Mouse (Mus musculus) heart, adult 2 months (tissue): ENCODE results near the gene Eif5a. TPM values are rescaled to one million over a fixed set of nuclear protein-coding genes. Genes with fewer than 3 reads are reported as not detected.

Experiments used
- DNase-seq, 2 experiments: peaks; one replicate each; pipeline ENCODE4 v3.0.0; 2021
- H3K27ac ChIP-seq: fragments of 200-600 bp; 2 replicates; pipeline ENCODE4 v1.8.1; 2022
- H3K27me3 ChIP-seq: fragments of 200-500 bp; 2 replicates; pipeline ENCODE4 v1.6.1; 2012; ENCODE audit warnings: mild to moderate bottlenecking, low read length, inconsistent platforms, mixed read lengths; ENCODE audit not compliant: control insufficient read depth, insufficient read depth
- H3K36me3 ChIP-seq: fragments of 200-500 bp; 2 replicates; pipeline ENCODE4 v1.6.1; 2012; ENCODE audit warnings: low read length, inconsistent platforms; ENCODE audit not compliant: control insufficient read depth, insufficient read depth
- H3K4me1 ChIP-seq: fragments of 200-500 bp; 2 replicates; pipeline ENCODE4 v1.6.1; 2011; ENCODE audit warnings: low read length; ENCODE audit not compliant: control insufficient read depth, insufficient read depth
- H3K4me3 ChIP-seq: fragments of 200-600 bp; 2 replicates; pipeline ENCODE4 v1.8.1; 2022
- H3K79me2 ChIP-seq: fragments of 200-500 bp; replicated peaks from 2 replicates; pipeline ENCODE4 v1.6.1; 2012; ENCODE audit warnings: mild to moderate bottlenecking, inconsistent platforms, low read length, moderate library complexity, mixed read lengths; ENCODE audit not compliant: control insufficient read depth, insufficient read depth
- H3K9ac ChIP-seq: fragments of 200-500 bp; 2 replicates; pipeline ENCODE4 v1.6.1; 2012; ENCODE audit warnings: low read depth, mild to moderate bottlenecking, control low read depth, inconsistent platforms, low read length, mixed read lengths
- CTCF ChIP-seq: fragments of 200-600 bp; IDR thresholded peaks from 2 replicates; pipeline ENCODE4 v1.8.1; 2022; ENCODE audit warnings: antibody characterized with exemption, mild to moderate bottlenecking, moderate library complexity
- EP300 ChIP-seq: fragments of 200-500 bp; IDR thresholded peaks from 2 replicates; pipeline ENCODE4 v1.6.1; 2011; ENCODE audit warnings: low read depth, low read length, control low read depth; ENCODE audit not compliant: insufficient read depth
- POLR2A ChIP-seq: fragments of 200-500 bp; IDR thresholded peaks from 2 replicates; pipeline ENCODE4 v1.6.1; 2011; ENCODE audit warnings: mild to moderate bottlenecking, low read depth, low read length, control low read depth; ENCODE audit not compliant: insufficient read depth
- WGBS: fragments of 180-500 bp; shearing (Covaris S2); methylation state at CpG from one replicate; pipeline ENCODE4 v1.1.7; 2018; 5-methylcytosine and 5-hydroxymethylcytosine counted together
- intact Hi-C: fragments of 180-260 bp; cut with DNase I; formaldehyde crosslinking; loops from one replicate; pipeline ENCODE4 v1.15.1; 2025
- polyA plus RNA-seq: library from polyadenylated mRNA; depleted of rRNA; stranded (reverse); fragments of >200 nt; gene quantifications from 2 replicates; pipeline ENCODE4 v1.2.3, GENCODE M21; 2012
- total RNA-seq, 2 experiments: library from RNA; stranded (reverse); gene quantifications; 2 replicates each; pipeline ENCODE4 v1.2.3; 2021

The Eif5a gene
- total and polyA plus RNA-seq, 3 experiments, result 360 to 444 (median 397) TPM

- Histone ChIP-seq H3K27ac (no peak overlapping the region), H3K27me3 (no peaks in the 10 kb centered on the region), H3K36me3 (no peaks in the 10 kb centered on the region), H3K79me2 (0 out of 2 replicates have a peak, but pooled peaks cover under 1% of the 10 kb centered on the region), H3K9ac (no peak overlapping the region), H3K4me1 (peaks cover 2% of the 10 kb centered on the region; the same call in 1 of the 2 replicates), H3K4me3 (no peak overlapping the region)
- 89% methylated on average over 5 of the region's 5 CpGs for WGBS
- TF ChIP-seq POLR2A, result no peak
- no peak for TF ChIP-seq EP300
- no peak for DNase-seq
- intact Hi-C loops, result no loop called here
These were observed 12.6 kb downstream of the Eif5a start for GRCm38 (mm10) chr11:69909174-69909573.

DNA sequence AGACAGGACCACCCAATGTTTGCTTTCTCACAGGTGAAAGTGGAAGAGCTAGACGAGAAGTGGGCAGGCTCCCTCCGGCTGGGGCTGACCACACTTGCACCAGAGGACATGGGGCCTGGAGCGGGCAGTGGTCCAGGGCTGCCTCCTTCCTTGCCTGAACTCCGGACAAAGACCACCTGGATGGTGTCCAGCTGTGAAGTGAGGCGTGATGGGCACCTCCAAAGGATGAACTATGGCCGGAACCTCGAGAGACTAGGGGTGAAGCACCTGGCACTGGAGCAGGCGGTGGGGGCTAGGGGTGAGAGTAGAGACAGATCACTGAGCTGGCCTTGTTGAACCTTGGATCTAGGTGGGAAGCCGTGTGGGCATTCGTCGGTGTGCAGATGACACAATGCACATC, 13.1 kb downstream of the Eif5a start:
- no peak for DNase-seq
- Histone ChIP-seq H3K4me3 (no peak overlapping the region), H3K9ac (no peak overlapping the region), H3K27me3 (no peaks in the 10 kb centered on the region), H3K36me3 (no peaks in the 10 kb centered on the region), H3K4me1 (peaks cover 2% of the 10 kb centered on the region; the same call in 1 of the 2 replicates), H3K27ac (no peak overlapping the region), H3K79me2 (no peaks in the 10 kb centered on the region)
- intact Hi-C loops, result no loop called here
- TF ChIP-seq CTCF, result no peak
- TF ChIP-seq EP300, result no peak
- TF ChIP-seq POLR2A, result no peak
- 91% methylated on average over 11 of the region's 11 CpGs for WGBS

GRCm38 (mm10) chr11:69904311-69904710, 17.4 kb downstream of the Eif5a start:
- H3K4me3 ChIP-seq, result no peak overlapping the region
- H3K36me3 ChIP-seq, result no peaks in the 10 kb centered on the region
- peak in 1 of 2 experiments; percentile 2 for DNase-seq
- no peak overlapping the region for H3K27ac ChIP-seq
- 94% methylated on average over 9 of the region's 9 CpGs for WGBS
- intact Hi-C loops, result no loop called here
- H3K9ac ChIP-seq, result no peak overlapping the region
- TF ChIP-seq EP300, result no peak
- no peak for TF ChIP-seq CTCF
- no peak for TF ChIP-seq POLR2A
- H3K27me3 ChIP-seq, result no peaks in the 10 kb centered on the region
- no peaks in the 10 kb centered on the region for H3K79me2 ChIP-seq
- peaks cover 3% of the 10 kb centered on the region; the same call in 1 of the 2 replicates for H3K4me1 ChIP-seq

GRCm38 (mm10) chr11:69902972-69903371, 18.8 kb downstream of the Eif5a start:
- Histone ChIP-seq H3K4me1 (peaks cover 3% of the 10 kb centered on the region; the same call in 1 of the 2 replicates), H3K27ac (no peak overlapping the region), H3K79me2 (no peaks in the 10 kb centered on the region), H3K36me3 (no peaks in the 10 kb centered on the region), H3K9ac (no peak overlapping the region), H3K27me3 (no peaks in the 10 kb centered on the region), H3K4me3 (no peak overlapping the region)
- no peak for TF ChIP-seq EP300
- no peak for TF ChIP-seq CTCF
- intact Hi-C loops, result loop anchor here (1.0 kb wide), 1 partner anchor 10 kb away; the partner anchor contains the start of gene Gps2
- WGBS, result 77% methylated on average over 13 of the region's 13 CpGs
- no peak for DNase-seq

DNA sequence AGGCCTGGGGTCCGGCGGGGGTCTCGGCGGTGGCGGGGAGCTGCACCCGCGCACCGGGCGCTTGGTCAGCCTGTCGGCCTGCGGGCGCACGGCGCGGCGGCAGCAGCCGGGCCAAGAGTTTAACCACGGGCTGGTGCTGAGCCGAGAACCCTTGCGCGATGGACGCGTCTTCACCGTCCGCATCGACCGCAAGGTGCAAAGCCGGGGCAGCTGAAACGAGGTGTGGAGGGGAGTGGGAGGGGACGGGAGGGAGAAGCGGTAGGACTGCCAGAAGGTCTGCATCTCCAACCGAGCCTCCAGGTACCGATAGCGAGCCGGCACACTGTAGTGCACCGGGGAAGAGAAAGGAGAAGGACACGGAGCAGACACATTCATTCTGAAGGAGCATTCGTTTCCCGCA, 19.8 kb downstream of the Eif5a start:
- intact Hi-C loops, result loop anchor here (1.0 kb wide), 1 partner anchor 11 kb away; the partner anchor contains the start of gene Gps2
- under 1% methylated on average over 38 of the region's 39 CpGs for WGBS
- no peaks in the 10 kb centered on the region for H3K79me2 ChIP-seq
- DNase-seq, result no peak
- H3K4me1 ChIP-seq, result peaks cover 3% of the 10 kb centered on the region; the same call in 1 of the 2 replicates
- H3K4me3 ChIP-seq, result peak overlapping the region; percentile 83
- no peaks in the 10 kb centered on the region for H3K27me3 ChIP-seq
- peak overlapping the region; percentile 82 for H3K9ac ChIP-seq
- TF ChIP-seq CTCF (no peak), POLR2A (no peak), EP300 (no peak)
- peak overlapping the region; percentile 98 for H3K27ac ChIP-seq
- no peaks in the 10 kb centered on the region for H3K36me3 ChIP-seq

GRCm38 (mm10) chr11:69901406-69901846, 20.3 kb downstream of the Eif5a start:
- Histone ChIP-seq H3K27me3 (no peaks in the 10 kb centered on the region), H3K27ac (peak overlapping the region; percentile 98), H3K4me3 (peak overlapping the region; percentile 83), H3K36me3 (no peaks in the 10 kb centered on the region), H3K4me1 (peaks cover 3% of the 10 kb centered on the region; the same call in 1 of the 2 replicates), H3K9ac (peak overlapping the region; percentile 82), H3K79me2 (no peaks in the 10 kb centered on the region)
- intact Hi-C loops, result no loop called here
- under 1% methylated on average over 42 of the region's 42 CpGs for WGBS
- peak; percentile 93 to 97 for DNase-seq
- TF ChIP-seq CTCF, result no peak
- TF ChIP-seq EP300, result peak; percentile 83
- TF ChIP-seq POLR2A, result peak; percentile 63; the same call in 1 of the 2 replicates
